Mouse (Mus musculus): ENCODE results near the gene Zdhhc22.

- no peak for TF ChIP-seq CHD1 (IDR thresholded peaks at IDR 0.05; ENCODE audit: low read depth, low read length)
- TF ChIP-seq MYC (IDR thresholded peaks at IDR 0.05; ENCODE audit: low read depth, low read length), result no peak
- TF ChIP-seq POLR2A (IDR thresholded peaks at IDR 0.05; ENCODE audit: control insufficient read depth in 1 of 2, insufficient read depth in 1 of 2, low read depth in 1 of 2, low read length in 2 of 2, poor library complexity in 1 of 2), result no peak
- no peak for TF ChIP-seq MXI1 (IDR thresholded peaks at IDR 0.05; ENCODE audit: low read depth, low read length)
- no peak for TF ChIP-seq CTCF (IDR thresholded peaks at IDR 0.05 in 2 of 3, conservative IDR thresholded peaks at IDR 0.05 in 1 of 3; ENCODE audit: control insufficient read depth in 1 of 3, insufficient read depth in 1 of 3, low read depth in 2 of 3, low read length in 3 of 3, poor library complexity in 1 of 3, severe bottlenecking in 1 of 3)
These were observed 16.5 kb downstream of the Zdhhc22 start for GRCm38 (mm10) chr12:86973706-86974105.
